Mouse (Mus musculus) T-helper 2 cell (primary cell): ENCODE results near the gene Hist1h4b.
"Not testable (repeated sequence)": the region's sequence is repeated elsewhere in the genome, so short reads cannot be mapped to it uniquely, and the experiment has no call there.

Source experiments
- in situ Hi-C: fragments of 300-600 bp; cut with MboI, MseI; formaldehyde crosslinking; loops from one replicate; pipeline ENCODE4 v1.15.1; 2025; ENCODE audit warnings: high pct_unique_total_duplicates

Gene Hist1h4b

DNA sequence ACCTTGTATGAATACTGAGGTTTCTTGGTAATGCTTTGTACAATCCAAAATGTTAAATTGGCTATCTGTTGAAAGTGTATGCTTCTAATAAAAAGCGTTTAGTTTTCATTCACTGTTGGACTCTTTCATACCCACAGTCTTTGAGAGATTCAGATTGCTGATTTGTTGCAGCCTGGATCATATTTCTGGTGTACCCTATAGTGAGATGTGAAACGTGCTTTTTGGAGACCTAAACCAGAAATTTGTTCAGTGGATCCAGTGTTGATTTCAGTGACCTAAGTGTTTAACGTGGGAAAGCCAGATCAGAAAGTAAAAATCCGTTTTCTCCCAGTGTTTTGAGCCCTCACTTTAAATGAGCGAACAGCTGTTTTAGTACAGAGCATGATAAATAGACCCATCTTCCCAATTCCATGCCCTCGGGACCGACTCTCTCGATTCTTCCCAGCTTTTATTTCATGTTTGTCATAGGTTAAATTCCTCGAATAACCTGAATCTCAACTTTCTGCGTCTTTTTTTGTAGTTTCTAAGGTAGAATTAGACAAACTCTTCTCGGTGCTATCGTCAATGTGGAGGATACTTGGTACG, 16.5 kb upstream of the Hist1h4b start:
- in situ Hi-C loops = no loop called here

GRCm38 (mm10) chr13:23740910-23741309, 15.9 kb upstream of the Hist1h4b start:
- in situ Hi-C loops = no loop called here

- in situ Hi-C loops = no loop called here
Measured at GRCm38 (mm10) chr13:23742007-23742406, 14.8 kb upstream of the Hist1h4b start.

- in situ Hi-C loops = no loop called here
Measured at GRCm38 (mm10) chr13:23743215-23743614, 13.6 kb upstream of the Hist1h4b start.

DNA sequence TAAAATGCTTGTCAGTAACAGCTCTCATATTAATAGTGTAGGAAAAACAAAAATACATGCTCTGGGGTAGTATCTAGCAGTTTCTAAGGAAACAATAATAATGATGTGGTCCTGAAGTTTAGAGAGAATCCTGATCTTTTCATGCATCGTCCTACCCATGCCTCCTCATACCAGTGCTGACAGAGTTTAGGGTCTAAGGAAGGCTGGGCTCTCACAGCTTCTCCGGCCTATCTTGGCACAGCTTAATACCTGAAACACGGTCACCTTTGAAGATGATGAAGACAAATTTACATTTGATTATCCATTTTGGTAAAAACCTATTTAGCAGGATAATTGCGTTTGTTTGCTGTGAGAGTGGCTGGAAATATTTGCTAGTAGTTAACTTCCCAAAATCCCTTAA, 12.8 kb upstream of the Hist1h4b start:
- in situ Hi-C loops = no loop called here

DNA sequence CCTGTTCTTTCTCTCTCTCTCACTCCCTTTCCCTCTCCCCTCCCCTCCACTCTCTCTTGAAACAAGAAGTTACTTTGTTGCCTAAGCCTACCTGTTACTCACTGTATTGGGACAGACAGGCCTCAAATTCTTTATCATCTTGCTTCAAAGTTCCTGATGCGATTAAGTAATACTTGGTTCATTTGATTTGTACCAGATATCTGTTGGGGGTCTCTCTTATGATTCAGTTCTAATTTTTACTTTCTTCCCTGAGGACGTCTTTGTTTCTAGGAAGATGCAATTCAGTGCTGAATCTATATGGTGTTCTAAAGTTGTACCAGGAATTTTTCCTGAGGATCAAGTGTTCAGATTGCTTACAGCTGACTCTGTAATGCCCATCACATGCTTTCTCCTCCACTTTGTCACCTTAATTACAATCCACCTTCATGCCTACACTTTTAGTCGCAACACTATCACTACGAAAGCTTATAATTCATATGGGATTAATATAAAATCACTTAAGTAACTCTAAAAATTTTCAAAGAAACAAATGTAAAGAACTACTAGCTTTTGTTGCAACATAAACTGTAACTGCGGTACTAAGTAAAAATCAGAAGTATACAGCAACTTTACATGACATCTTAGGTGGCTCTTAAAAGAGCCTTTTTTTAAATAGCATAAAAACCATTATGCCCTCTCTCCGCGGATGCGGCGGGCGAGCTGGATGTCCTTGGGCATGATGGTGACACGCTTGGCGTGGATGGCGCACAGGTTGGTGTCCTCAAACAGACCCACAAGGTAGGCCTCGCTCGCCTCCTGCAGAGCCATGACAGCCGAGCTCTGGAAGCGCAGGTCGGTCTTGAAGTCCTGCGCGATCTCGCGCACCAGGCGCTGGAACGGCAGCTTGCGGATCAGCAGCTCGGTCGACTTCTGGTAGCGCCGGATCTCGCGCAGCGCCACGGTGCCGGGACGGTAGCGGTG, 12.1 kb upstream of the Hist1h4b start:
- in situ Hi-C loops = no loop called here

GRCm38 (mm10) chr13:23745381-23746161, 11.2 kb upstream of the Hist1h4b start, which contains the start of gene Hist1h3c:
Gene Hist1h3c (minus strand): TSS chr13:23745602.
- in situ Hi-C loops = no loop called here

GRCm38 (mm10) chr13:23746201-23747080, 10.4 kb upstream of the Hist1h4b start, which contains the start of gene Hist1h2bb:
Gene Hist1h2bb (plus strand): TSS chr13:23746734.
- in situ Hi-C loops = not testable (repeated sequence)

- in situ Hi-C loops = no loop called here
Measured at GRCm38 (mm10) chr13:23747081-23747891, 9.5 kb upstream of the Hist1h4b start.

- in situ Hi-C loops = no loop called here
Measured at GRCm38 (mm10) chr13:23747892-23748288, 8.9 kb upstream of the Hist1h4b start.

- in situ Hi-C loops = loop anchor here (10.0 kb wide), 1 partner anchor 875 kb away; no protein-coding TSS in a partner anchor
Measured at GRCm38 (mm10) chr13:23749563-23750121, 7.2 kb upstream of the Hist1h4b start.

- in situ Hi-C loops = loop anchor here (10.0 kb wide), 1 partner anchor 874 kb away; no protein-coding TSS in a partner anchor
Measured at GRCm38 (mm10) chr13:23750839-23751477, 5.9 kb upstream of the Hist1h4b start, which contains the start of gene Hist1h2ab. Gene Hist1h2ab (plus strand): TSS chr13:23751126.

GRCm38 (mm10) chr13:23751478-23751956, 5.3 kb upstream of the Hist1h4b start:
- in situ Hi-C loops = loop anchor here (10.0 kb wide), 1 partner anchor 873 kb away; no protein-coding TSS in a partner anchor

DNA sequence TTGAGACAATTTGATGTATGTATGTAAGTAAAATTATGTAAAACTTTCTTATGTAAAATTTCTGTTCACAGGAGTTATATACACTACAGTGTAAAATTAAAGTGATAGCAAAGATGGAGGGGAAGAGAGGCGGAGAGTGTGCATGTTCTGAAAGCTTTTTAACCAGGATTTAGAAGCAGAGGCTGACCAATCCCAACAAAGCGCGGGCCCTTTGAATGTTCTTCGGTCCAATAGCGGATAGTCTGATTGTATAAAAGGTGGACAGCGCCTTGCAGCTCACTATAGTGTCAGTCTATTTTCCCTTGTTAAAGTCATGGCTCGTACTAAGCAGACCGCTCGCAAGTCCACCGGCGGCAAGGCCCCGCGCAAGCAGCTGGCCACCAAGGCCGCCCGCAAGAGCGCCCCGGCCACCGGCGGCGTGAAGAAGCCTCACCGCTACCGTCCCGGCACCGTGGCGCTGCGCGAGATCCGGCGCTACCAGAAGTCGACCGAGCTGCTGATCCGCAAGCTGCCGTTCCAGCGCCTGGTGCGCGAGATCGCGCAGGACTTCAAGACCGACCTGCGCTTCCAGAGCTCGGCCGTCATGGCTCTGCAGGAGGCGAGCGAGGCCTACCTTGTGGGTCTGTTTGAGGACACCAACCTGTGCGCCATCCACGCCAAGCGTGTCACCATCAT, 4.6 kb upstream of the Hist1h4b start, which contains the start of gene Hist1h3b:
TSS of gene Hist1h3b (plus strand) at position 201 of the 675 bp plus-strand sequence.
- in situ Hi-C loops = loop anchor here (10.0 kb wide), 1 partner anchor 873 kb away; no protein-coding TSS in a partner anchor

GRCm38 (mm10) chr13:23752742-23753172, 4.1 kb upstream of the Hist1h4b start:
- in situ Hi-C loops = loop anchor here (10.0 kb wide), 1 partner anchor 872 kb away; no protein-coding TSS in a partner anchor

GRCm38 (mm10) chr13:23753314-23754078, 3.3 kb upstream of the Hist1h4b start:
- in situ Hi-C loops = loop anchor here (10.0 kb wide), 1 partner anchor 871 kb away; no protein-coding TSS in a partner anchor

DNA sequence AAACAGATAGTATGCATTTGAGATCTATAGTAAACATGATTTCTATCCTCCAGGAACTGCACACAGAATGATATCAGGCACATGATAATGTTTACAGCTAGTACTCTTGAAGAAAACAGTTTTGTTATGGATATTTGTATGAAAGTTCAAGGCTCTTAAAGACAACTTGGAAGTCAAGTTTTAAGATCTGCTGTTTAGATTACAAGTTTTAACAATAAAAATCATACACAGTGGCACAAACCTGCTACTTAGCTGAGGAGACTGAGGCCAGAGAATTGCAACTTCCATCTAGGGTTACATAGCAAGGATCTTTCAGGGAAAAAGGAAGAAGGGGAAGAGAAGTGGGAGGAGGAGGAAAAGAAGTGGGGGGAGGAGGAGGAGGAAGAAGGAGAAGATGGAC, 1.8 kb upstream of the Hist1h4b start:
- in situ Hi-C loops = loop anchor here (10.0 kb wide), 1 partner anchor 870 kb away; no protein-coding TSS in a partner anchor
